Mouse (Mus musculus): ENCODE results near the gene Rasal1. TPM values are rescaled to one million over a fixed set of nuclear protein-coding genes. Genes with fewer than 3 reads are reported as not detected.

The Rasal1 gene
- polyA plus RNA-seq, 1 experiment from 2014 or later, result 0.15 TPM

GRCm38 (mm10) chr5:120624427-120624826 lies 24.2 kb upstream of the Rasal1 start:
- Histone ChIP-seq H3K4me1 (0 out of 2 replicates have a peak, but pooled peaks cover 5% of the 10 kb centered on the region), H3K36me3 (peaks cover 88% of the 10 kb centered on the region), H3K4me3 (no peak overlapping the region), H3K9me3 (no peaks in the 10 kb centered on the region), H3K27ac (no peak overlapping the region), H3K27me3 (replicated peaks) (no peaks in the 10 kb centered on the region), H3K4me2 (replicated peaks) (no peak overlapping the region), H3K9ac (no peak overlapping the region)
- 94% methylated on average over 10 of the region's 10 CpGs for WGBS
- ATAC-seq (ENCODE audit: low FRiP score, low read depth), result no peak

- H3K4me2 ChIP-seq (replicated peaks), result no peak overlapping the region
- 34% methylated on average over 19 of the region's 19 CpGs for WGBS
- H3K9ac ChIP-seq, result no peak overlapping the region
- no peak overlapping the region for H3K27ac ChIP-seq
- no peaks in the 10 kb centered on the region for H3K9me3 ChIP-seq
- H3K27me3 ChIP-seq (replicated peaks), result peaks cover 8% of the 10 kb centered on the region
- H3K4me1 ChIP-seq, result 0 out of 2 replicates have a peak, but pooled peaks cover 5% of the 10 kb centered on the region
- peaks cover 68% of the 10 kb centered on the region for H3K36me3 ChIP-seq
- H3K4me3 ChIP-seq, result no peak overlapping the region
- no peak for ATAC-seq (ENCODE audit: low FRiP score, low read depth)
Measured at GRCm38 (mm10) chr5:120626399-120626798, 22.2 kb upstream of the Rasal1 start.

GRCm38 (mm10) chr5:120627515-120628300 lies 20.9 kb upstream of the Rasal1 start:
- Histone ChIP-seq H3K4me1 (no peaks in the 10 kb centered on the region), H3K4me3 (no peak overlapping the region), H3K9ac (no peak overlapping the region), H3K36me3 (peaks cover 55% of the 10 kb centered on the region), H3K4me2 (replicated peaks) (no peak overlapping the region), H3K27ac (no peak overlapping the region), H3K27me3 (replicated peaks) (peaks cover 8% of the 10 kb centered on the region), H3K9me3 (peaks cover 7% of the 10 kb centered on the region)
- WGBS, result 83% methylated on average over 15 of the region's 15 CpGs
- ATAC-seq (ENCODE audit: low FRiP score, low read depth), result no peak

GRCm38 (mm10) chr5:120628624-120629023 lies 20.0 kb upstream of the Rasal1 start:
- no peak overlapping the region for H3K27ac ChIP-seq
- no peak overlapping the region for H3K9ac ChIP-seq
- H3K4me1 ChIP-seq, result no peaks in the 10 kb centered on the region
- no peak overlapping the region for H3K4me2 ChIP-seq (replicated peaks)
- H3K4me3 ChIP-seq, result no peak overlapping the region
- ATAC-seq (ENCODE audit: low FRiP score, low read depth), result no peak
- 71% methylated on average over 7 of the region's 7 CpGs for WGBS
- H3K9me3 ChIP-seq, result peaks cover 7% of the 10 kb centered on the region
- peaks cover 8% of the 10 kb centered on the region for H3K27me3 ChIP-seq (replicated peaks)
- H3K36me3 ChIP-seq, result peaks cover 46% of the 10 kb centered on the region

- 12% methylated on average over 29 of the region's 29 CpGs for whole genome bisulfite sequencing
- H3K4me1 ChIP-seq, result no peaks in the 10 kb centered on the region; the same call in 1 of the 2 replicates
- H3K36me3 ChIP-seq, result peaks cover 21% of the 10 kb centered on the region
- H3K9ac ChIP-seq, result no peak overlapping the region
- H3K9me3 ChIP-seq, result peaks cover 7% of the 10 kb centered on the region
- peak overlapping the region; percentile 46 for H3K4me2 ChIP-seq (replicated peaks)
- H3K27me3 ChIP-seq (replicated peaks), result peaks cover 8% of the 10 kb centered on the region
- no peak for ATAC-seq (ENCODE audit: low FRiP score, low read depth)
- H3K4me3 ChIP-seq, result no peak overlapping the region
- no peak overlapping the region for H3K27ac ChIP-seq
Measured at GRCm38 (mm10) chr5:120631128-120631527, 17.5 kb upstream of the Rasal1 start.

GRCm38 (mm10) chr5:120631892-120632291 lies 16.7 kb upstream of the Rasal1 start:
- ATAC-seq (ENCODE audit: low FRiP score, low read depth), result no peak
- Histone ChIP-seq H3K4me3 (no peak overlapping the region), H3K36me3 (peaks cover 13% of the 10 kb centered on the region), H3K4me2 (replicated peaks) (no peak overlapping the region), H3K4me1 (no peaks in the 10 kb centered on the region; the same call in 1 of the 2 replicates), H3K27me3 (replicated peaks) (peaks cover 8% of the 10 kb centered on the region), H3K9ac (no peak overlapping the region), H3K9me3 (peaks cover 7% of the 10 kb centered on the region), H3K27ac (no peak overlapping the region)
- WGBS, result 93% methylated on average over 5 of the region's 5 CpGs

- Histone ChIP-seq H3K27ac (no peak within 1 kb of the TSS), H3K9ac (no peak within 1 kb of the TSS), H3K27me3 (replicated peaks) (peaks cover 8% of the 10 kb centered on the region), H3K4me2 (replicated peaks) (no peak within 1 kb of the TSS), H3K4me3 (no peak within 1 kb of the TSS), H3K9me3 (peaks cover 7% of the 10 kb centered on the region), H3K4me1 (no peaks in the 10 kb centered on the region; the same call in 1 of the 2 replicates), H3K36me3 (no peaks in the 10 kb centered on the region)
- ATAC-seq (ENCODE audit: low FRiP score, low read depth), result no peak
- 59% methylated on average over 9 of the region's 9 CpGs for WGBS
Measured at GRCm38 (mm10) chr5:120634131-120634530, 14.5 kb upstream of the Rasal1 start, which contains the start of gene Cfap73. Gene Cfap73 (minus strand): TSS chr5:120634235.

- no peak for ATAC-seq (ENCODE audit: low FRiP score, low read depth)
- Histone ChIP-seq H3K9ac (no peak overlapping the region), H3K27ac (no peak overlapping the region), H3K27me3 (replicated peaks) (peaks cover 7% of the 10 kb centered on the region), H3K36me3 (no peaks in the 10 kb centered on the region), H3K9me3 (peaks cover 7% of the 10 kb centered on the region), H3K4me3 (no peak overlapping the region), H3K4me2 (replicated peaks) (no peak overlapping the region), H3K4me1 (no peaks in the 10 kb centered on the region; the same call in 1 of the 2 replicates)
- 31% methylated on average over 5 of the region's 5 CpGs for WGBS
Measured at GRCm38 (mm10) chr5:120634860-120635259, 13.8 kb upstream of the Rasal1 start.

- ATAC-seq (ENCODE audit: low FRiP score, low read depth), result no peak
- Histone ChIP-seq H3K27ac (no peak overlapping the region), H3K4me3 (no peak overlapping the region), H3K4me1 (no peaks in the 10 kb centered on the region; the same call in 1 of the 2 replicates), H3K9ac (no peak overlapping the region), H3K27me3 (replicated peaks) (no peaks in the 10 kb centered on the region; the same call in 1 of the 2 replicates), H3K36me3 (no peaks in the 10 kb centered on the region), H3K9me3 (peaks cover 7% of the 10 kb centered on the region), H3K4me2 (replicated peaks) (no peak overlapping the region)
- 85% methylated on average over 5 of the region's 5 CpGs for WGBS
Measured at GRCm38 (mm10) chr5:120635633-120636032, 13.0 kb upstream of the Rasal1 start.

- Histone ChIP-seq H3K27me3 (replicated peaks) (no peaks in the 10 kb centered on the region), H3K9me3 (no peaks in the 10 kb centered on the region), H3K4me2 (replicated peaks) (no peak overlapping the region), H3K4me3 (no peak overlapping the region), H3K27ac (no peak overlapping the region), H3K4me1 (no peaks in the 10 kb centered on the region), H3K36me3 (no peaks in the 10 kb centered on the region), H3K9ac (no peak overlapping the region)
- 93% methylated on average over 7 of the region's 7 CpGs for WGBS
- ATAC-seq (ENCODE audit: low FRiP score, low read depth), result no peak
Measured at GRCm38 (mm10) chr5:120640094-120640493, 8.5 kb upstream of the Rasal1 start.

- H3K9me3 ChIP-seq, result no peaks in the 10 kb centered on the region
- peaks cover under 1% of the 10 kb centered on the region; the same call in 1 of the 2 replicates for H3K4me1 ChIP-seq
- H3K36me3 ChIP-seq, result no peaks in the 10 kb centered on the region
- WGBS, result 79% methylated on average over 14 of the region's 14 CpGs
- no peak overlapping the region for H3K4me3 ChIP-seq
- ATAC-seq (ENCODE audit: low FRiP score, low read depth), result no peak
- no peak overlapping the region for H3K9ac ChIP-seq
- H3K27me3 ChIP-seq (replicated peaks), result peaks cover 25% of the 10 kb centered on the region
- no peak overlapping the region for H3K4me2 ChIP-seq (replicated peaks)
- H3K27ac ChIP-seq, result no peak overlapping the region
Measured at GRCm38 (mm10) chr5:120643365-120644085, 5.1 kb upstream of the Rasal1 start.

- no peak for ATAC-seq (ENCODE audit: low FRiP score, low read depth)
- WGBS, result 76% methylated on average over 3 of the region's 3 CpGs
- H3K4me1 ChIP-seq, result peaks cover 8% of the 10 kb centered on the region; the same call in 1 of the 2 replicates
- no peak overlapping the region for H3K4me3 ChIP-seq
- no peaks in the 10 kb centered on the region for H3K9me3 ChIP-seq
- peaks cover 32% of the 10 kb centered on the region for H3K27me3 ChIP-seq (replicated peaks)
- H3K27ac ChIP-seq, result no peak overlapping the region
- H3K9ac ChIP-seq, result no peak overlapping the region
- H3K4me2 ChIP-seq (replicated peaks), result no peak overlapping the region
- H3K36me3 ChIP-seq, result no peaks in the 10 kb centered on the region
Measured at GRCm38 (mm10) chr5:120644227-120644626, 4.4 kb upstream of the Rasal1 start.
